Mouse (Mus musculus) heart, adult 2 months (tissue): ENCODE results near the gene Pex10. TPM values are rescaled to one million over a fixed set of nuclear protein-coding genes. Genes with fewer than 3 reads are reported as not detected.

Experiments
- DNase-seq, 2 experiments: peaks; one replicate each; pipeline ENCODE4 v3.0.0; 2021
- H3K27ac ChIP-seq: fragments of 200-600 bp; 2 replicates; pipeline ENCODE4 v1.8.1; 2022
- H3K27me3 ChIP-seq: fragments of 200-500 bp; 2 replicates; pipeline ENCODE4 v1.6.1; 2012; ENCODE audit warnings: mild to moderate bottlenecking, low read length, inconsistent platforms, mixed read lengths; ENCODE audit not compliant: control insufficient read depth, insufficient read depth
- H3K36me3 ChIP-seq: fragments of 200-500 bp; 2 replicates; pipeline ENCODE4 v1.6.1; 2012; ENCODE audit warnings: low read length, inconsistent platforms; ENCODE audit not compliant: control insufficient read depth, insufficient read depth
- H3K4me1 ChIP-seq: fragments of 200-500 bp; 2 replicates; pipeline ENCODE4 v1.6.1; 2011; ENCODE audit warnings: low read length; ENCODE audit not compliant: control insufficient read depth, insufficient read depth
- H3K4me3 ChIP-seq: fragments of 200-600 bp; 2 replicates; pipeline ENCODE4 v1.8.1; 2022
- H3K79me2 ChIP-seq: fragments of 200-500 bp; replicated peaks from 2 replicates; pipeline ENCODE4 v1.6.1; 2012; ENCODE audit warnings: mild to moderate bottlenecking, inconsistent platforms, low read length, moderate library complexity, mixed read lengths; ENCODE audit not compliant: control insufficient read depth, insufficient read depth
- H3K9ac ChIP-seq: fragments of 200-500 bp; 2 replicates; pipeline ENCODE4 v1.6.1; 2012; ENCODE audit warnings: low read depth, mild to moderate bottlenecking, control low read depth, inconsistent platforms, low read length, mixed read lengths
- CTCF ChIP-seq: fragments of 200-600 bp; IDR thresholded peaks from 2 replicates; pipeline ENCODE4 v1.8.1; 2022; ENCODE audit warnings: antibody characterized with exemption, mild to moderate bottlenecking, moderate library complexity
- EP300 ChIP-seq: fragments of 200-500 bp; IDR thresholded peaks from 2 replicates; pipeline ENCODE4 v1.6.1; 2011; ENCODE audit warnings: low read depth, low read length, control low read depth; ENCODE audit not compliant: insufficient read depth
- POLR2A ChIP-seq: fragments of 200-500 bp; IDR thresholded peaks from 2 replicates; pipeline ENCODE4 v1.6.1; 2011; ENCODE audit warnings: mild to moderate bottlenecking, low read depth, low read length, control low read depth; ENCODE audit not compliant: insufficient read depth
- WGBS: fragments of 180-500 bp; shearing (Covaris S2); methylation state at CpG from one replicate; pipeline ENCODE4 v1.1.7; 2018; 5-methylcytosine and 5-hydroxymethylcytosine counted together
- intact Hi-C: fragments of 180-260 bp; cut with DNase I; formaldehyde crosslinking; loops from one replicate; pipeline ENCODE4 v1.15.1; 2025
- polyA plus RNA-seq: library from polyadenylated mRNA; depleted of rRNA; stranded (reverse); fragments of >200 nt; gene quantifications from 2 replicates; pipeline ENCODE4 v1.2.3, GENCODE M21; 2012
- total RNA-seq, 2 experiments: library from RNA; stranded (reverse); gene quantifications; 2 replicates each; pipeline ENCODE4 v1.2.3; 2021

The Pex10 gene
- total and polyA plus RNA-seq, 3 experiments = 18.4 to 26.5 (median 19.4) TPM

- Histone ChIP-seq H3K4me3 (no peak within 1 kb of the TSS), H3K79me2 (no peaks in the 10 kb centered on the region), H3K4me1 (no peaks in the 10 kb centered on the region), H3K27ac (no peak within 1 kb of the TSS), H3K36me3 (no peaks in the 10 kb centered on the region), H3K27me3 (no peaks in the 10 kb centered on the region), H3K9ac (no peak within 1 kb of the TSS)
- no peak for DNase-seq
- TF ChIP-seq POLR2A = no peak
- no peak for TF ChIP-seq EP300
- TF ChIP-seq CTCF = no peak
- intact Hi-C loops = no loop called here
- 64% methylated on average over 10 of the region's 10 CpGs for WGBS
These were observed 10.1 kb upstream of the Pex10 start, which contains the start of gene Plch2 for GRCm38 (mm10) chr4:155056724-155057123. Plch2 (minus strand) TSS chr4:155056784.

- WGBS = 52% methylated on average over 10 of the region's 10 CpGs
- intact Hi-C loops = no loop called here
- Histone ChIP-seq H3K27ac (no peak overlapping the region), H3K36me3 (no peaks in the 10 kb centered on the region), H3K9ac (no peak overlapping the region), H3K4me1 (no peaks in the 10 kb centered on the region), H3K27me3 (no peaks in the 10 kb centered on the region), H3K79me2 (no peaks in the 10 kb centered on the region), H3K4me3 (no peak overlapping the region)
- DNase-seq = no peak
- TF ChIP-seq POLR2A = no peak
- TF ChIP-seq CTCF = no peak
- no peak for TF ChIP-seq EP300
These were observed 8.5 kb upstream of the Pex10 start for GRCm38 (mm10) chr4:155058325-155058724.

- H3K27me3 ChIP-seq = no peaks in the 10 kb centered on the region
- H3K4me1 ChIP-seq = peaks cover 11% of the 10 kb centered on the region
- intact Hi-C loops = loop anchor here (2.0 kb wide), 1 partner anchor 187 kb away; no protein-coding TSS in a partner anchor
- no peak overlapping the region for H3K9ac ChIP-seq
- H3K36me3 ChIP-seq = no peaks in the 10 kb centered on the region
- H3K4me3 ChIP-seq = no peak overlapping the region
- no peak for DNase-seq
- TF ChIP-seq EP300 (no peak), CTCF (no peak), POLR2A (no peak)
- 52% methylated on average over 3 of the region's 3 CpGs for WGBS
- no peaks in the 10 kb centered on the region for H3K79me2 ChIP-seq
- no peak overlapping the region for H3K27ac ChIP-seq
These were observed 2.9 kb upstream of the Pex10 start for GRCm38 (mm10) chr4:155063895-155064294.

DNA sequence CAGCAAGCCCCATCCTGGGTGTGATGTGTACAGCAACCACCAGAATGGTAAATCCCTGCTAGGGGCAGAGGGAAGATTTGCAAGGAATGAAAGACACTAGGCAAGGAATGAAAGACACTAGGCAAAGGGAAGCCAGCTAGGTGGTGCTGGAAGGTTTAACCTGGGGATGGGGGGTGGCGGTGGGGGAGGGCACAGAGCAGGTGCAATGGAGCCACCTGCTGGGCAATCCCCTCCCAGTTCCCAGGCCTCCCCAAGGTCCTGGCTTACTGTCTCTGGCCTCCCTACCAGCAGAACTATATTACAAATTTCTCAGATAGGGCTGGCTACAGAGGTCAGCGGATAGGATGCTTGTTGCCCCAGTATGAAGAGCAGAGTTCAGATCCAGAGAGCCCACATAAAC lies 2.3 kb upstream of the Pex10 start:
- Histone ChIP-seq H3K27ac (no peak overlapping the region), H3K9ac (no peak overlapping the region), H3K36me3 (no peaks in the 10 kb centered on the region), H3K4me3 (no peak overlapping the region), H3K27me3 (no peaks in the 10 kb centered on the region), H3K79me2 (no peaks in the 10 kb centered on the region), H3K4me1 (peaks cover 11% of the 10 kb centered on the region)
- DNase-seq = no peak
- 80% methylated on average over 2 of the region's 2 CpGs for WGBS
- TF ChIP-seq POLR2A (no peak), CTCF (0 out of 2 replicates have a peak, but pooled peaks have one; percentile 2)
- intact Hi-C loops = loop anchor here (2.0 kb wide), 1 partner anchor 188 kb away; no protein-coding TSS in a partner anchor

- intact Hi-C loops = loop anchor here (1.0 to 2.0 kb wide), 4 partner anchors 85 to 189 kb away; partner anchors contain the start of gene Pank4
- DNase-seq = peak; percentile 84 to 87
- no peaks in the 10 kb centered on the region for H3K27me3 ChIP-seq
These were observed 614 bp upstream of the Pex10 start for GRCm38 (mm10) chr4:155065970-155066833.

More at GRCm38 (mm10) chr4:155065970-155066833, 614 bp upstream of the Pex10 start:
- Histone ChIP-seq H3K4me1 (peaks cover 11% of the 10 kb centered on the region), H3K9ac (no peak overlapping the region), H3K27ac (peak overlapping the region; percentile 56), H3K36me3 (no peaks in the 10 kb centered on the region), H3K79me2 (no peaks in the 10 kb centered on the region), H3K4me3 (peak overlapping the region; percentile 65)
- no peak for TF ChIP-seq POLR2A
- TF ChIP-seq EP300 = peak; percentile 64; the same call in 1 of the 2 replicates
- peak; percentile 95 for TF ChIP-seq CTCF
- WGBS = 2% methylated on average over 15 of the region's 15 CpGs
